Mouse (Mus musculus): ENCODE results near the gene Dusp27.

Gene Dusp27

DNA sequence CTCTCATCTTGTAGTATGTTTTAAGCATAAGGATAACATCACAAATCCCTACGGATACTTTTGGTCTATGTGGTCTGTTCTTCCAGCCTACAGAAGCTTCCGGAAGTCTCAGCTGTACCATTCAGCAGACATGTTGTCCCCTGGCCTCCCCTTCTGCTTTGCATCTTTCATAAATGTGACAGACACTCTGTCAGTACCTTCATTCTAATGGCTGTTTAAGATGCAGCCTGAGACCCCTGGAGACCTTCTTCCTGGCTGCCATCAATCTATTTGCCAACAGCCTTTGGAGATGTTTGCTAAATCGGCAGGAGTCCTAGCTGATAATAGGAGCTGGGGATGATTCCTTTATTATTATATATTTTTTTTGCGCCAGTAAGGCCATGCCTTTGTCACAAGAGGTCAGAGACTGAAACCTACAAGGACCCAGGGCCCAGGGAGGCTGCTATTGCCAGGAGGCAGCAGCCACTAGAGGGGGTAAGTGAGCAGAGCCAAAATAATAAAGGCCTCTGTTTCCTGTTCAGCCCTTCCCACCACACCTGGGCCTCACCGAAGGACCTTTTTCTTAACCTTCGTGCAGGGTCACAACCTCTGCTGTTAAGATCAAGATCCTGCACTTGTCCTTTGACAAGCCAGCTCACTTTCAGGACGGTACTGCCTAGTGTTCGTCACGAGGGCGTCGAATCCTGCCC lies 24.7 kb downstream of the Dusp27 start:
- no peak for DNase-seq (ENCODE audit: low spot score)

DNA sequence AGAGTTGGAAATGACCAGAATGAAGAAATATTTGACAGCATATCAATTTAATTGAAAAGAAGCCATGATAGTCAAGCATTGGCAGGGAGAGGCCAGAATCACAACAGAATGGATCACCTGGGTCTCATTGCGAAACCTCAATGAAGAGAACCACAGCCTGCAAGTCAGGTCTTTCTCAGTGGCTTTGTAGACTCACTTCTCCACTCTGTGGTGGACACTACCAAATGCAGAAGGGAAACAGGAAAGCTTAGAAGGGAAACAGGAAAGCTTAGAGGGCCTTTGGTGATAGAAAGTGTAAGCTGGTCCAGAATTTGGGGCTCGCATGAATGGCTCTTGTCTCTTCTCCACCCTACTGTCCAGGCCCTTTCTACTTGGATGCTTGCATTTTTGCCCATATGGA lies 29.6 kb downstream of the Dusp27 start:
- no peak for DNase-seq (ENCODE audit: low spot score)

- DNase-seq (ENCODE audit: low spot score), result no peak
Observed at GRCm38 (mm10) chr1:166094462-166094861, 33.3 kb downstream of the Dusp27 start.

DNA sequence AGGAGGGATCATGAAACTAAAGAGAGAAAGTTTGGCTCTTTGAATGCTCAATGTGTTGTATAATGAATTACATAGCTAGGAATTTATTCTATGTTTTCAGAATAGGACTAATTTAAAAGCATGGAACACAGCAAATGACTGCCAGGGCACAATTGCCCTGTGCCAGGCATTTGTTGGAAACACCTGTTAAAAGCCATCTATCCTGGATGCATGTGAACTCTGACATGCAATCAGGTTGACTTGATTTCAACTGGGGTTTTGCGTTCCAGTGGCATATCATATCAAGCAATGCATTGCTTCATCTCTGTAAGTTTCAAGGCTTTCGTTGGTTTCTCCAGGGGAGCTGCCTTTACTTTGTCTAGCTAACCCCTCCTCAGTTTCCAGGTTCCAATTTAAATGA lies 37.4 kb downstream of the Dusp27 start:
- DNase-seq (ENCODE audit: low spot score), result no peak

GRCm38 (mm10) chr1:166089739-166090138 lies 38.0 kb downstream of the Dusp27 start:
- DNase-seq (ENCODE audit: low spot score), result no peak

- no peak for DNase-seq (ENCODE audit: low spot score)
Observed at GRCm38 (mm10) chr1:166089337-166089736, 38.4 kb downstream of the Dusp27 start.

DNA sequence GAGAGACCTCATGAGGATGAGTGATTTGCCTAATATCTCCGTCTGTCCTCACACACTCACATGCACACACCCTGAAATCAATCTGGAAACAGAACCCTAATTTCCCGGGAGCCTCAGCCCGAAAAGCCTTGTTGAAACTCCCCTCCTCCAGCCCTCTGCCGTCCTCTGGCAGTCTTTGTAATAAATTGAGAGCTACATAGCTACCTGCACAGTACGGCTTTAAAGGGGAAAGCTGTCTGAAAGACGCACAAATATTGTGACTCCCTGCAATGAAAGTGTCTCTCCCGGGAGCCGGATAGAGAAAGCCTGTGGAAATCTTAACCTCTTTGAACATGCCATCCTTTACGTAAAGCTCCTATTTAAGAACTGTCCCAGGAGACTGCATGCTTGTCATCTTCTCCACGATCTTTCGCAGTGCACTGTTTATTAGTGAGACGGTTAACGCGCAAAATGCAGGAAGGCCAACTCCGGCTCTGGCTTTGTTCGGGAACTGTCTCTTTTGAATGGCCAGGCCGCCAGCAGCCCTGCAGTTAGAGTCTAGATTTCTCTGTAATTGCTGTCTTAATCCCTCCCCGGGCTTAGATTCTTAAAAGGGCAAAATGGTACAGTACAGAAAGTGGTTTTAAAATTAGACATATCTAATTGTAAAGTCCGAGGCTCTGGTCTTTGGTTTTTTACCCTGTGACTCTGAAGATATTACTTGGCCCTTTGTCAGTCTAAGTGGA lies 39.1 kb downstream of the Dusp27 start:
- no peak for DNase-seq (ENCODE audit: low spot score)

- DNase-seq (ENCODE audit: low spot score), result no peak
Observed at GRCm38 (mm10) chr1:166077052-166077735, 50.5 kb downstream of the Dusp27 start.

- DNase-seq (ENCODE audit: low spot score), result no peak
Observed at GRCm38 (mm10) chr1:166067856-166068440, 59.8 kb downstream of the Dusp27 start.

DNA sequence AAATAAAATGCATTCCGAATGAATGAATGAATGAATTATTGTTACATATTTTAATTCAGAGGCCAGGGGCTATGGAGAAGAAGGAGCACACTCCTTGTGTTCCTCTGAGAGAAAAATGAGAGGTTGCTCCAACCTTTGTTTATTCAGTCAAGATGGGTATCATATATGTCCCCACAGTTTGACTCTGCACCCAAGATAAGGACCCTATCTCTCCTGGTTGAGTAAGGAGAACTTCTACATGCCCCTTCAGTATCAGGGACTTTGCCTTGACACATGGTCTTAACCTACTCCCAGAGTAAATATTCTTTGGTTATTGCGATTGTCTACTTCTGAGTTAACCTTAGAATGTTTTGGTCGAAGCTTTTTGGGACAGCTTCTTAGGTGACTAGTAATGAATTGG lies 63.9 kb downstream of the Dusp27 start:
- DNase-seq (ENCODE audit: low spot score), result no peak

DNA sequence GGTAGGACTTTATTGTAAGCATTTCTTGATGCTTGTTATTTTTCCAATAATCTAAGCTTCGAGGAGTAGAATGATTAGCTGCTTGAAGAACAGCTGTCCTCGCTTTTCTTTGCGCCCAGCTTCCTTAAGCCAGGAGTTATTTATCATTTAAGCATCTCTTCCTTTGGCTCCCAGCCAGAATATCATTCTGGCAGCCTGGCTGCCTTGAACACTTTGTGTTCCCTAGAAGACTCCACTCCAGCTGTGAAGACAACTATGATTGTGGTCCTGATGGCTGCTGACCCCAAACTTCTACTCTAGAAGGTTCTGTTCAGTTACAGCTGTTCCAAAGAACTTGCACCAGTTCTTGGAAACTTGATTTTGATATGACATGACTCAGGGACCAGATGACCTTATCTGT lies 66.2 kb downstream of the Dusp27 start:
- no peak for DNase-seq (ENCODE audit: low spot score)

DNA sequence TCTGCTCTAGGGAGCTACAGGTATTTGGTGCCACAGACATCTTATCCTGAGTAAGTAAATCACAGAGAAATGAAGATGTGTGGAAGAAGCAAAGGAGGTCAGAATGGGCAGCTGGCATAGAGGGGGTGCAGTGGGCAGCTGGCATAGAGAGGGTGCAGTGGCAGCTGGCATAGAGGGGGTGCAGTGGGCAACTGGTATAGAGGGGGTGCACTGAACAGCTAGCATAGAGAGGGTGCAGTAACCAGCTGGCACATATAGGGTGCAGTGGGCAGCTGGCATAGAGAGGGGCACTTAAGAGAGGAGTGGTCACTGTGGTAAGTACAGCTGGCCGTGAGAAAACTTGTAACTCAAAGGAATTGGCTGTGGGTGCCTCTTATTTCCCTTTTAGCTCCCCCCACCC lies 67.3 kb downstream of the Dusp27 start:
- no peak for DNase-seq (ENCODE audit: low spot score)

GRCm38 (mm10) chr1:166056098-166056756 lies 71.5 kb downstream of the Dusp27 start:
- no peak for DNase-seq (ENCODE audit: low spot score)

- no peak for DNase-seq (ENCODE audit: low spot score)
Observed at GRCm38 (mm10) chr1:166053285-166053955, 74.3 kb downstream of the Dusp27 start.

DNA sequence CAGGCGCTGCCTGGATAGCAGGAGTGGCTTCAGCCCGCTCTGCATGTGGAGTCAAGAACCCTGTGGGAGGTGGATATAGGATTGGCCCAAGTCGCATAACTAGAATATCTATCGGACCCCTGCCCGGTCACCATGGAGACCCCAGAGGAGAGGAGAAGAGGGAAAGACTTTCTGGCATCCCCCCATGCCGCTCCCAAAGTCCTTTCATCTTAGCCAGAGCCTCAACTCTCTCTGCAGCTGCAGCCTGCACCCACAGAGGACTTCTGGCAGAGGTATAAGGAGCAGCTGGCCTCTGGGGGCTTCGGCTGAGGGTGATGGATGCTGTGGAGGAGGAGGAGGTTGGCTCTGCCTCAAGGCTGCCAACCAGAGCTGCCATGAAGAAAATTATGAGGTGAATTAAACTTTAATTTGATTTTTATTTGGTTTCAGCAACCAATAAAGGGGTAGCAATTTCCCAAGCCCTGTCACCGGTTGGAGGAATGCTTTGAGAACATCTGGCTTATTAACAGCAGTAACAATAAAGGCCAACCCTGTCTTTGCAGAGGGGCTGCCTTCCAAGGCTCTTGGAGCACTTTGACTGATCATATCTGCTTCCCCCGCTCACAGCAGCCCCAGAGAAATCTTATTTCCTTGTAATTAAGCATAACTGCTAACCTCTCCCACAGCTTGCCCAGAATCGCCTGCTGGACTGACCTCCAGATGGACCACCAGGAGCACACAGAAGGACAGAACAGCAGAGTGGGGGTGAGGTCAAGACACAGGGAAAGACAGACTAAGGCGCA lies 78.5 kb downstream of the Dusp27 start:
- DNase-seq (ENCODE audit: low spot score), result no peak

- DNase-seq (ENCODE audit: low spot score), result no peak
Observed at GRCm38 (mm10) chr1:166048230-166048911, 79.4 kb downstream of the Dusp27 start.

Data from layer of hippocampus, adult 11-12 months (tissue).